Mouse (Mus musculus): ENCODE measurements at regions not wholly inside any gene's neighbourhood (a gene's known extent, or its start where the extent isn't known, plus 50 kb on each side); places are given as distances from the start of the nearest gene placed in this dataset.
A peak's percentile ranks its signal among the peaks of the same experiment; 100 is the strongest.

DNA sequence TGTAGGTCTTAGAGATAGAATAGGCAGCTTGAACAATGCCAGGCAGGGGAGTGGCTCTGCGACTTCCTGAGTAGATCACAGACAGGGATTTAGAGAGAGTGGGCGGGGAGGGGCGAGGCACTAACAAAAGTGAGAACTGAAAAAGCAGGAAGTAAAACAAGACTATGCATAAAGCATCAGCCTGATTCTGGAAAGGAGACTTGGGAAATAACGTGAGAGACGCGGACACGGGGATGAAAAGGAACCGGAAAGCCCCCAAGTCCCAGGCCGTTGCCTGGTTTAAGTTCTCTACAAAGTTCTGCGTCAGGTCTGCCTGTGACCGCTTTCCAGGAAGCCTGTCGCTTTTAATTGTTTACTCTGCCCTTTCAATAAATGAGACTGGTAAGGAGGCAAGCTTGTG is 86.3 kb downstream of the D16Ertd472e start:
- no peak for DNase-seq (ENCODE audit: low spot score)
- Histone ChIP-seq H3K36me3 (ENCODE audit: insufficient read depth, low read length) (no peaks in the 10 kb centered on the region), H3K9me3 (ENCODE audit: low read length) (no peaks in the 10 kb centered on the region), H3K27ac (ENCODE audit: low read depth, low read length) (no peak overlapping the region), H3K4me1 (ENCODE audit: insufficient read depth, low read length) (no peaks in the 10 kb centered on the region), H3K9ac (replicated peaks; ENCODE audit: low read length, poor library complexity, severe bottlenecking) (0 out of 2 replicates have a peak overlapping the region, but pooled peaks have one; percentile 13), H3K4me2 (ENCODE audit: low read depth, low read length, poor library complexity, severe bottlenecking) (peak overlapping the region; percentile 38), H3K27me3 (ENCODE audit: insufficient read depth, low read length) (no peaks in the 10 kb centered on the region), H3K4me3 (ENCODE audit: low read depth, low read length) (no peak overlapping the region)
- no peak for ATAC-seq (ENCODE audit: low FRiP score)
- 5% methylated on average over 12 of the region's 12 CpGs for WGBS
- no peak for TF ChIP-seq CTCF (IDR thresholded peaks at IDR 0.05)

GRCm38 (mm10) chr16:78489604-78490003 is 86.9 kb downstream of the D16Ertd472e start:
- no peak for TF ChIP-seq CTCF (IDR thresholded peaks at IDR 0.05)
- no peaks in the 10 kb centered on the region for H3K4me1 ChIP-seq (ENCODE audit: insufficient read depth, low read length)
- H3K9ac ChIP-seq (replicated peaks; ENCODE audit: low read length, poor library complexity, severe bottlenecking) = no peak overlapping the region
- H3K36me3 ChIP-seq (ENCODE audit: insufficient read depth, low read length) = no peaks in the 10 kb centered on the region
- no peak for ATAC-seq (ENCODE audit: low FRiP score)
- no peak overlapping the region for H3K4me2 ChIP-seq (ENCODE audit: low read depth, low read length, poor library complexity, severe bottlenecking)
- H3K27ac ChIP-seq (ENCODE audit: low read depth, low read length) = no peak overlapping the region
- no peaks in the 10 kb centered on the region for H3K27me3 ChIP-seq (ENCODE audit: insufficient read depth, low read length)
- WGBS = 46% methylated on average over 4 of the region's 4 CpGs
- DNase-seq (ENCODE audit: low spot score) = no peak
- H3K9me3 ChIP-seq (ENCODE audit: low read length) = no peaks in the 10 kb centered on the region
- no peak overlapping the region for H3K4me3 ChIP-seq (ENCODE audit: low read depth, low read length)

DNA sequence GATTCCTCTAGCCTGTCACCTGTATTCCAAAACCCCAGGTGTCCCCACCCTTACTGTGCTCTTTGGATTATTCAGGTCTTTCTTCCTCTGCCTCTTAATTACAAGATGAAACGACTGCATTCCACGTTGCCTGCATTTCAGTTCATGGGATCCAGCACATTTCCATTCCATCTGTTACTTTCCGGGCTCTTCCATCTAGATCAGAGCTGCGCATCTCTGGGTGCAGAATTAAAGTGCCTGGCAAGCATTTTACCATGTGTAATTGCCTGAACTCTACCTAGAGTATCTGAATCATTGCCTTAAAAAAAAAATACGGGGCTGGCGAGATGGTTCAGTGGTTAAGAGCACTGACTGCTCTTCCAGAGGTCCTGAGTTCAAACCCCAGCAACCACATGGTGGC is 90.0 kb downstream of the D16Ertd472e start:
- Histone ChIP-seq H3K27ac (ENCODE audit: low read depth, low read length) (no peak overlapping the region), H3K4me3 (ENCODE audit: low read depth, low read length) (no peak overlapping the region), H3K27me3 (ENCODE audit: insufficient read depth, low read length) (no peaks in the 10 kb centered on the region), H3K4me1 (ENCODE audit: insufficient read depth, low read length) (no peaks in the 10 kb centered on the region), H3K4me2 (ENCODE audit: low read depth, low read length, poor library complexity, severe bottlenecking) (no peak overlapping the region), H3K9ac (replicated peaks; ENCODE audit: low read length, poor library complexity, severe bottlenecking) (no peak overlapping the region), H3K36me3 (ENCODE audit: insufficient read depth, low read length) (no peaks in the 10 kb centered on the region), H3K9me3 (ENCODE audit: low read length) (no peaks in the 10 kb centered on the region)
- no peak for TF ChIP-seq CTCF (IDR thresholded peaks at IDR 0.05)
- 80% methylated on average over 6 of the region's 6 CpGs for WGBS
- ATAC-seq (ENCODE audit: low FRiP score) (no peak), DNase-seq (ENCODE audit: low spot score) (no peak)

GRCm38 (mm10) chr16:78484319-78484718 is 92.2 kb downstream of the D16Ertd472e start:
- H3K4me1 ChIP-seq (ENCODE audit: insufficient read depth, low read length) = no peaks in the 10 kb centered on the region
- no peaks in the 10 kb centered on the region for H3K9me3 ChIP-seq (ENCODE audit: low read length)
- H3K27me3 ChIP-seq (ENCODE audit: insufficient read depth, low read length) = no peaks in the 10 kb centered on the region
- no peak for TF ChIP-seq CTCF (IDR thresholded peaks at IDR 0.05)
- ATAC-seq (ENCODE audit: low FRiP score) (no peak), DNase-seq (ENCODE audit: low spot score) (no peak)
- no peak overlapping the region for H3K9ac ChIP-seq (replicated peaks; ENCODE audit: low read length, poor library complexity, severe bottlenecking)
- no peak overlapping the region for H3K4me2 ChIP-seq (ENCODE audit: low read depth, low read length, poor library complexity, severe bottlenecking)
- H3K4me3 ChIP-seq (ENCODE audit: low read depth, low read length) = no peak overlapping the region
- WGBS = 87% methylated on average over 4 of the region's 4 CpGs
- no peak overlapping the region for H3K27ac ChIP-seq (ENCODE audit: low read depth, low read length)
- no peaks in the 10 kb centered on the region for H3K36me3 ChIP-seq (ENCODE audit: insufficient read depth, low read length)

GRCm38 (mm10) chr16:78481571-78481970 is 94.9 kb downstream of the D16Ertd472e start:
- Histone ChIP-seq H3K36me3 (ENCODE audit: insufficient read depth, low read length) (no peaks in the 10 kb centered on the region), H3K9ac (replicated peaks; ENCODE audit: low read length, poor library complexity, severe bottlenecking) (no peak overlapping the region), H3K4me1 (ENCODE audit: insufficient read depth, low read length) (no peaks in the 10 kb centered on the region), H3K27me3 (ENCODE audit: insufficient read depth, low read length) (no peaks in the 10 kb centered on the region), H3K27ac (ENCODE audit: low read depth, low read length) (no peak overlapping the region), H3K9me3 (ENCODE audit: low read length) (no peaks in the 10 kb centered on the region), H3K4me3 (ENCODE audit: low read depth, low read length) (no peak overlapping the region), H3K4me2 (ENCODE audit: low read depth, low read length, poor library complexity, severe bottlenecking) (no peak overlapping the region)
- WGBS = 93% methylated on average over 6 of the region's 6 CpGs
- DNase-seq (ENCODE audit: low spot score) = no peak
- TF ChIP-seq CTCF (IDR thresholded peaks at IDR 0.05) = no peak
- ATAC-seq (ENCODE audit: low FRiP score) = no peak

- peak; percentile 2 for DNase-seq (ENCODE audit: low spot score)
- WGBS = 72% methylated on average over 5 of the region's 5 CpGs
- no peaks in the 10 kb centered on the region for H3K9me3 ChIP-seq (ENCODE audit: low read length)
- H3K4me1 ChIP-seq (ENCODE audit: insufficient read depth, low read length) = no peaks in the 10 kb centered on the region
- no peak overlapping the region for H3K27ac ChIP-seq (ENCODE audit: low read depth, low read length)
- no peak for TF ChIP-seq CTCF (IDR thresholded peaks at IDR 0.05)
- no peaks in the 10 kb centered on the region for H3K27me3 ChIP-seq (ENCODE audit: insufficient read depth, low read length)
- ATAC-seq (ENCODE audit: low FRiP score) = no peak
- H3K4me3 ChIP-seq (ENCODE audit: low read depth, low read length) = no peak overlapping the region
- no peaks in the 10 kb centered on the region for H3K36me3 ChIP-seq (ENCODE audit: insufficient read depth, low read length)
- no peak overlapping the region for H3K9ac ChIP-seq (replicated peaks; ENCODE audit: low read length, poor library complexity, severe bottlenecking)
- H3K4me2 ChIP-seq (ENCODE audit: low read depth, low read length, poor library complexity, severe bottlenecking) = no peak overlapping the region
These were observed 95.4 kb downstream of the D16Ertd472e start for GRCm38 (mm10) chr16:78481065-78481464.

All from midbrain, postnatal 0 days (tissue).